Mouse (Mus musculus) liver, adult 2 months (tissue): ENCODE data around the gene Ppp1r1b.

ENCODE experiments used
- CTCF ChIP-seq: fragments of 200-500 bp; IDR thresholded peaks from 2 replicates; pipeline ENCODE4 v1.5.1; 2011; ENCODE audit warnings: low read depth, low read length, control low read depth
- POLR2A ChIP-seq: fragments of 200-500 bp; IDR thresholded peaks from 2 replicates; pipeline ENCODE4 v1.6.1; 2011; ENCODE audit warnings: low read length, control low read depth; ENCODE audit not compliant: insufficient read depth; ENCODE audit errors: extremely low read depth

GRCm38 (mm10) chr11:98333981-98334741 is 14.0 kb upstream of the Ppp1r1b start:
- TF ChIP-seq POLR2A: no peak
- TF ChIP-seq CTCF: no peak
